Mouse (Mus musculus) testis, adult 2 months (tissue): ENCODE data around the gene Tgfb2. TPM values are rescaled to one million over a fixed set of nuclear protein-coding genes. Genes with fewer than 3 reads are reported as not detected.

Experiments
- H3K27ac ChIP-seq: fragments of 200-500 bp; 2 replicates; pipeline ENCODE4 v1.5.1; 2012; ENCODE audit warnings: low read depth, low read length; ENCODE audit not compliant: control insufficient read depth, insufficient read depth
- H3K27me3 ChIP-seq: fragments of 200-500 bp; 2 replicates; pipeline ENCODE4 v1.6.1; 2012; ENCODE audit warnings: mild to moderate bottlenecking, low read length, moderate library complexity; ENCODE audit not compliant: control insufficient read depth, insufficient read depth
- H3K36me3 ChIP-seq: fragments of 200-500 bp; 2 replicates; pipeline ENCODE4 v1.6.1; 2012; ENCODE audit warnings: mild to moderate bottlenecking, low read length; ENCODE audit not compliant: control insufficient read depth, insufficient read depth
- H3K4me1 ChIP-seq: fragments of 200-500 bp; 2 replicates; pipeline ENCODE4 v1.6.1; 2012; ENCODE audit warnings: low read length; ENCODE audit not compliant: control insufficient read depth, insufficient read depth
- H3K4me3 ChIP-seq: fragments of 200-500 bp; 2 replicates; pipeline ENCODE4 v1.5.1; 2012; ENCODE audit warnings: low read depth, mild to moderate bottlenecking, low read length, moderate library complexity, mixed read lengths; ENCODE audit not compliant: control insufficient read depth
- CTCF ChIP-seq: fragments of 200-500 bp; IDR thresholded peaks from 2 replicates; pipeline ENCODE4 v1.5.1; 2012; ENCODE audit warnings: low read depth, mild to moderate bottlenecking, inconsistent platforms, low read length, moderate library complexity; ENCODE audit not compliant: control insufficient read depth, insufficient read depth, insufficient replicate concordance
- POLR2A ChIP-seq: fragments of 200-500 bp; IDR thresholded peaks from 2 replicates; pipeline ENCODE4 v1.6.1; 2012; ENCODE audit warnings: low read depth, mild to moderate bottlenecking, inconsistent platforms, low read length, moderate library complexity; ENCODE audit not compliant: control insufficient read depth
- polyA plus RNA-seq: library from polyadenylated mRNA; depleted of rRNA; stranded (reverse); fragments of >200 nt; gene quantifications from 2 replicates; pipeline ENCODE4 v1.2.3, GENCODE M21; 2012

Tgfb2 gene
- polyA plus RNA-seq, 1 experiment = 0.32 TPM

GRCm38 (mm10) chr1:186662996-186663395 is 42.8 kb downstream of the Tgfb2 start:
- Histone ChIP-seq H3K36me3 (no peaks in the 10 kb centered on the region), H3K27ac (no peak overlapping the region), H3K27me3 (no peaks in the 10 kb centered on the region), H3K4me3 (no peak overlapping the region), H3K4me1 (no peaks in the 10 kb centered on the region)
- no peak for TF ChIP-seq CTCF
- no peak for TF ChIP-seq POLR2A

DNA sequence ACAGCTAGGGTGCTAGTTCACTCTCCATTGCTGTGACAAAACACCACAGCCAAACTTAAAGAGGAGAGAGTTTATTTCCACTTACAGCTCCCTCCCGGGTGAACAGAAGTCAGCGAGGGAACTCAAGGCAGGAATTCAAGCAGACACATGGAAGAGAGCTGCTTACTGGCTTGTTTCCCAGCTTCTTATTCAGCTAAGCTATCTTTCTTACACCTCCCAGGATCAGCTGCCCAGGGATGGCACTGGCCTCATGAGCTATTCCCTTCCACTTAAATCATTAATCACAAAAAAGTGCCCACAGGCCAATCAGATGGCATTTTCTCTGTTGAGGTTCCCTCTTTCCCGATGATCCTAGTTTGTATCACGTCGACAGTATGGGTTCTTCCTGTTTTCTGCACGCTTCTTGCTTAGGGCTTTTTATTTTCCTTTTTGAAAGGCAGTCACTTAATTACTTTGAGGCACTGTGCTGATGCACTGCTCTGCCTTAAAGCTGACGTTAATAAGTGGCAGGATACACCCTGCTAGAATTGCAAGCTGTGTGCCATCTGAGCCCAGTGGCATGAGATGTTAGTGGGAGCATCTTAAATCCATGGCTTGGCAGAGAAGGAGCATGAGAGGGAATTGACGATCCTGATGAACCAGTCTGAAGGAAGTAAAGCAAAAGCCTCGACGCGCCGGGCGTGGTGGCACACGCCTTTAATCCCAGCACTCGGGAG is 44.4 kb downstream of the Tgfb2 start:
- H3K4me3 ChIP-seq = no peak overlapping the region
- H3K4me1 ChIP-seq = no peaks in the 10 kb centered on the region
- TF ChIP-seq POLR2A = no peak
- no peak for TF ChIP-seq CTCF
- H3K36me3 ChIP-seq = no peaks in the 10 kb centered on the region
- H3K27me3 ChIP-seq = no peaks in the 10 kb centered on the region
- no peak overlapping the region for H3K27ac ChIP-seq

GRCm38 (mm10) chr1:186658783-186659182 is 47.0 kb downstream of the Tgfb2 start:
- Histone ChIP-seq H3K36me3 (no peaks in the 10 kb centered on the region), H3K4me1 (no peaks in the 10 kb centered on the region), H3K27ac (no peak overlapping the region), H3K4me3 (no peak overlapping the region), H3K27me3 (no peaks in the 10 kb centered on the region)
- no peak for TF ChIP-seq POLR2A
- no peak for TF ChIP-seq CTCF

- Histone ChIP-seq H3K27me3 (no peaks in the 10 kb centered on the region), H3K4me1 (no peaks in the 10 kb centered on the region), H3K27ac (no peak overlapping the region), H3K36me3 (no peaks in the 10 kb centered on the region), H3K4me3 (no peak overlapping the region)
- TF ChIP-seq POLR2A = no peak
- no peak for TF ChIP-seq CTCF
Measured at GRCm38 (mm10) chr1:186657559-186658219, 48.1 kb downstream of the Tgfb2 start.

- Histone ChIP-seq H3K4me1 (no peaks in the 10 kb centered on the region), H3K27ac (no peak overlapping the region), H3K36me3 (no peaks in the 10 kb centered on the region), H3K27me3 (no peaks in the 10 kb centered on the region), H3K4me3 (no peak overlapping the region)
- no peak for TF ChIP-seq CTCF
- TF ChIP-seq POLR2A = no peak
Measured at GRCm38 (mm10) chr1:186656732-186657329, 49.0 kb downstream of the Tgfb2 start.

- Histone ChIP-seq H3K27ac (no peak overlapping the region), H3K36me3 (no peaks in the 10 kb centered on the region), H3K4me3 (no peak overlapping the region), H3K27me3 (no peaks in the 10 kb centered on the region), H3K4me1 (no peaks in the 10 kb centered on the region)
- TF ChIP-seq CTCF (no peak), POLR2A (no peak)
Measured at GRCm38 (mm10) chr1:186656201-186656600, 49.6 kb downstream of the Tgfb2 start.

DNA sequence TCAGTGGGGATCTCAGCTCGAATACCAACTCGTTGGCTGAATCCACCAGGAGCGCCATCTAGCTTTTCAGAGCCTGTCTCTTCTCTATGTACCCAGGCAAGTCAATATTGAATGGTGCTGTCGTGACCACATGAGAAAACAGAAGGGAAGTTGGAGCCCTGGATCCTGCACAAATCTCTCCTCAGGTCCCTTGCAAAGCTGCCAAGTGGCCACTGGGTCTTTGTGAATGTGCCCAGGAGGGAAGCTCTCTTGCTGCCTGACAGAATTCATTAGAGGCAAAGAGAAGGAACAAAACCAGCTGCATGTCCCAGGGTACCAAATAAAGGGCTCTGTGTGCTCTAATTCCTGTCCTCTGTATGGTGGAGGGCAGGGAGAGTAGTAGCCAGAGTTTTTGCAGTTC is 50.7 kb downstream of the Tgfb2 start:
- Histone ChIP-seq H3K27me3 (no peaks in the 10 kb centered on the region), H3K4me1 (no peaks in the 10 kb centered on the region), H3K27ac (no peak overlapping the region), H3K4me3 (no peak overlapping the region), H3K36me3 (no peaks in the 10 kb centered on the region)
- no peak for TF ChIP-seq POLR2A
- TF ChIP-seq CTCF = no peak

DNA sequence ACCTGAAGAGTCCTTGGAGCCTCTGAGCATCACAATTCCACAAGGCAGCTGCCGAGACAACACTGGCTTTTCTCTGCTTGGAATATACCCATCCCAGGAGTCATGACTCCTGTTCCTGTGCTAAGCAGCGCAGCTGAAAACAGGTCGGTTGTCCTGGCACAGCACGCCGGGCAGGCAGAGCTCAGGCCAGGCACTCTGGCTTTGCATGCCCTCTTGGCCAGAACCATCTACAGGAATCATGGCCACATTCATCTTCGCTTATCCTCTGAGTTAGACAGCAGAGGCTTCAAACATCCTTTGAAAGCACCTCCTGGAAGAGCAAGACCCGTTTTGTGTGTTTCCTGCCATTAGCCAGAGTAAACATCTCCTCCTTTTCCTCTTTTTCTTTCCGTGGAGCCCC is 53.6 kb downstream of the Tgfb2 start:
- H3K27ac ChIP-seq = no peak overlapping the region
- TF ChIP-seq CTCF = no peak
- TF ChIP-seq POLR2A = no peak
- H3K4me3 ChIP-seq = no peak overlapping the region

More for the DNA sequence above, 53.6 kb downstream of the Tgfb2 start:
- Histone ChIP-seq H3K27me3 (no peaks in the 10 kb centered on the region), H3K36me3 (no peaks in the 10 kb centered on the region), H3K4me1 (no peaks in the 10 kb centered on the region)
